Mouse (Mus musculus) thymus, adult 2 months (tissue): ENCODE data around the gene Dlat. TPM values are rescaled to one million over a fixed set of nuclear protein-coding genes. Genes with fewer than 3 reads are reported as not detected.

Experiments used
- DNase-seq: peaks from one replicate; pipeline ENCODE4 v3.0.0; 2021
- H3K27ac ChIP-seq: fragments of 200-500 bp; 2 replicates; pipeline ENCODE4 v1.5.1; 2012; ENCODE audit warnings: low read length, control low read depth; ENCODE audit not compliant: control insufficient read depth, insufficient read depth
- H3K27me3 ChIP-seq: fragments of 200-500 bp; 2 replicates; pipeline ENCODE4 v1.6.1; 2012; ENCODE audit warnings: mild to moderate bottlenecking, low read length, moderate library complexity, mixed read lengths; ENCODE audit not compliant: control insufficient read depth, insufficient read depth
- H3K36me3 ChIP-seq: fragments of 200-500 bp; 2 replicates; pipeline ENCODE4 v1.6.1; 2012; ENCODE audit warnings: mild to moderate bottlenecking, low read length, moderate library complexity; ENCODE audit not compliant: control insufficient read depth, insufficient read depth
- H3K4me1 ChIP-seq: fragments of 200-500 bp; replicated peaks from 2 replicates; pipeline ENCODE4 v1.6.1; 2012; ENCODE audit warnings: low read length; ENCODE audit not compliant: control insufficient read depth, insufficient read depth
- H3K4me3 ChIP-seq: fragments of 200-500 bp; 2 replicates; pipeline ENCODE4 v1.5.1; 2012; ENCODE audit warnings: mild to moderate bottlenecking, low read length, control low read depth, moderate library complexity; ENCODE audit not compliant: control insufficient read depth, insufficient read depth
- CTCF ChIP-seq: fragments of 200-500 bp; IDR thresholded peaks from 2 replicates; pipeline ENCODE4 v1.5.1; 2012; ENCODE audit warnings: mild to moderate bottlenecking, control low read depth, low read length, moderate library complexity, borderline replicate concordance; ENCODE audit not compliant: control insufficient read depth, poor library complexity, insufficient read depth; ENCODE audit errors: extremely low read depth
- POLR2A ChIP-seq: fragments of 200-500 bp; IDR thresholded peaks from 2 replicates; pipeline ENCODE4 v1.6.1; 2012; ENCODE audit warnings: mild to moderate bottlenecking, low read length, control low read depth, moderate library complexity; ENCODE audit not compliant: control insufficient read depth, poor library complexity, insufficient read depth; ENCODE audit errors: extremely low read depth
- WGBS: fragments of 180-500 bp; shearing (Covaris S2); methylation state at CpG from one replicate; pipeline ENCODE4 v1.1.7; 2018; 5-methylcytosine and 5-hydroxymethylcytosine counted together
- polyA plus RNA-seq: library from polyadenylated mRNA; depleted of rRNA; stranded (reverse); fragments of >200 nt; gene quantifications from 2 replicates; pipeline ENCODE4 v1.2.3, GENCODE M21; 2012

Gene Dlat
- polyA plus RNA-seq, 1 experiment = 24.5 TPM

GRCm38 (mm10) chr9:50658941-50659388 lies 615 bp downstream of the Dlat start:
- under 1% methylated on average over 28 of the region's 28 CpGs for WGBS

GRCm38 (mm10) chr9:50658391-50658790 lies 1.2 kb downstream of the Dlat start:
- TF ChIP-seq POLR2A = no peak
- TF ChIP-seq CTCF = no peak
- peaks cover 4% of the 10 kb centered on the region for H3K4me1 ChIP-seq
- H3K27ac ChIP-seq = no peak overlapping the region
- 23% methylated on average over 5 of the region's 5 CpGs for WGBS
- no peak overlapping the region for H3K4me3 ChIP-seq
- H3K36me3 ChIP-seq = no peaks in the 10 kb centered on the region
- DNase-seq = no peak
- H3K27me3 ChIP-seq = no peaks in the 10 kb centered on the region

More at GRCm38 (mm10) chr9:50658941-50659388, 615 bp downstream of the Dlat start:
- H3K27me3 ChIP-seq = no peaks in the 10 kb centered on the region
- H3K4me1 ChIP-seq = peaks cover 4% of the 10 kb centered on the region
- H3K27ac ChIP-seq = no peak overlapping the region
- peak overlapping the region; percentile 97 for H3K4me3 ChIP-seq
- H3K36me3 ChIP-seq = no peaks in the 10 kb centered on the region
- no peak for DNase-seq
- TF ChIP-seq CTCF (no peak), POLR2A (no peak)

GRCm38 (mm10) chr9:50650503-50650902 lies 9.1 kb downstream of the Dlat start:
- peaks cover 29% of the 10 kb centered on the region for H3K36me3 ChIP-seq
- DNase-seq = no peak
- H3K4me3 ChIP-seq = no peak overlapping the region
- no peaks in the 10 kb centered on the region for H3K4me1 ChIP-seq
- 97% methylated on average over 10 of the region's 10 CpGs for WGBS
- no peak for TF ChIP-seq CTCF
- no peaks in the 10 kb centered on the region for H3K27me3 ChIP-seq
- no peak overlapping the region for H3K27ac ChIP-seq

GRCm38 (mm10) chr9:50646826-50647370 lies 12.7 kb downstream of the Dlat start:
- Histone ChIP-seq H3K27ac (no peak overlapping the region), H3K36me3 (peaks cover 50% of the 10 kb centered on the region), H3K4me3 (no peak overlapping the region), H3K4me1 (no peaks in the 10 kb centered on the region), H3K27me3 (no peaks in the 10 kb centered on the region)
- TF ChIP-seq CTCF (no peak), POLR2A (no peak)
- DNase-seq = no peak
- WGBS = 96% methylated on average over 10 of the region's 10 CpGs

GRCm38 (mm10) chr9:50634270-50634669 lies 25.3 kb downstream of the Dlat start:
- DNase-seq = no peak
- Histone ChIP-seq H3K27me3 (no peaks in the 10 kb centered on the region), H3K4me3 (no peak overlapping the region), H3K36me3 (peaks cover 6% of the 10 kb centered on the region), H3K27ac (no peak overlapping the region), H3K4me1 (no peaks in the 10 kb centered on the region)
- 96% methylated on average over 11 of the region's 11 CpGs for WGBS
- no peak for TF ChIP-seq CTCF
- no peak for TF ChIP-seq POLR2A

- no peaks in the 10 kb centered on the region for H3K27me3 ChIP-seq
- 76% methylated on average over 2 of the region's 2 CpGs for WGBS
- TF ChIP-seq CTCF (no peak), POLR2A (no peak)
- no peak overlapping the region for H3K4me3 ChIP-seq
- DNase-seq = peak; percentile 9
- H3K36me3 ChIP-seq = peaks cover 5% of the 10 kb centered on the region
- no peak overlapping the region for H3K27ac ChIP-seq
- no peaks in the 10 kb centered on the region for H3K4me1 ChIP-seq
Observed at GRCm38 (mm10) chr9:50633059-50633458, 26.5 kb downstream of the Dlat start.
